Mouse (Mus musculus) kidney, adult 9 months (tissue): Measurements from ENCODE around the gene Smurf2.

ENCODE experiments used
- DNase-seq: peaks from one replicate; pipeline ENCODE4 v3.0.0; 2022

Gene Smurf2

GRCm38 (mm10) chr11:106905707-106906106 lies 14.8 kb downstream of the Smurf2 start:
- no peak for DNase-seq

- DNase-seq, result no peak
Observed at GRCm38 (mm10) chr11:106899804-106900203, 20.7 kb downstream of the Smurf2 start.

- DNase-seq, result no peak
Observed at GRCm38 (mm10) chr11:106896561-106897168, 23.9 kb downstream of the Smurf2 start.

GRCm38 (mm10) chr11:106883656-106884055 lies 36.9 kb downstream of the Smurf2 start:
- DNase-seq, result no peak

- DNase-seq, result no peak
Observed at GRCm38 (mm10) chr11:106872650-106873049, 47.9 kb downstream of the Smurf2 start.

- DNase-seq, result no peak
Observed at GRCm38 (mm10) chr11:106851438-106851837, 69.1 kb downstream of the Smurf2 start.

- DNase-seq, result peak; percentile 77
Observed at GRCm38 (mm10) chr11:106842002-106842401, 78.5 kb downstream of the Smurf2 start.

GRCm38 (mm10) chr11:106828079-106828478 lies 92.4 kb downstream of the Smurf2 start:
- DNase-seq, result no peak

- DNase-seq, result no peak
Observed at GRCm38 (mm10) chr11:106824403-106824802, 96.1 kb downstream of the Smurf2 start.

- no peak for DNase-seq
Observed at GRCm38 (mm10) chr11:106823741-106824140, 96.8 kb downstream of the Smurf2 start.

- DNase-seq, result no peak
Observed at GRCm38 (mm10) chr11:106822911-106823310, 97.6 kb downstream of the Smurf2 start.

GRCm38 (mm10) chr11:106822491-106822890 lies 98.0 kb downstream of the Smurf2 start:
- DNase-seq, result no peak

GRCm38 (mm10) chr11:106821397-106821796 lies 99.1 kb downstream of the Smurf2 start:
- DNase-seq, result no peak

- DNase-seq, result peak; percentile 74
Observed at GRCm38 (mm10) chr11:106820972-106821371, 99.5 kb downstream of the Smurf2 start.

- DNase-seq, result peak; percentile 38
Observed at GRCm38 (mm10) chr11:106820252-106820651, 100.3 kb downstream of the Smurf2 start.

- no peak for DNase-seq
Observed at GRCm38 (mm10) chr11:106819595-106819994, 100.9 kb downstream of the Smurf2 start.

GRCm38 (mm10) chr11:106818341-106818740 lies 102.2 kb downstream of the Smurf2 start:
- DNase-seq, result peak; percentile 59

GRCm38 (mm10) chr11:106817808-106818207 lies 102.7 kb downstream of the Smurf2 start:
- no peak for DNase-seq

GRCm38 (mm10) chr11:106817156-106817555 lies 103.4 kb downstream of the Smurf2 start:
- no peak for DNase-seq

- DNase-seq, result no peak
Observed at GRCm38 (mm10) chr11:106816316-106816715, 104.2 kb downstream of the Smurf2 start.

GRCm38 (mm10) chr11:106815761-106816160 lies 104.8 kb downstream of the Smurf2 start:
- DNase-seq, result no peak

GRCm38 (mm10) chr11:106815331-106815730 lies 105.2 kb downstream of the Smurf2 start:
- no peak for DNase-seq

GRCm38 (mm10) chr11:106814601-106815320 lies 105.8 kb downstream of the Smurf2 start:
- DNase-seq, result peak; percentile 81

- peak; percentile 73 for DNase-seq
Observed at GRCm38 (mm10) chr11:106812410-106813136, 107.9 kb downstream of the Smurf2 start.
